Mouse (Mus musculus) heart, adult 18-20 months (tissue): ENCODE data around the gene Gstp1. TPM values are rescaled to one million over a fixed set of nuclear protein-coding genes. Genes with fewer than 3 reads are reported as not detected.
"Not testable (repeated sequence)": the region's sequence is repeated elsewhere in the genome, so short reads cannot be mapped to it uniquely, and the experiment has no call there.

Experiments
- DNase-seq, 2 experiments: peaks; one replicate each; pipeline ENCODE4 v3.0.0; 2021 to 2022; ENCODE audit warnings: mixed read lengths in 1 of 2
- total RNA-seq, 2 experiments: library from RNA; stranded (reverse); gene quantifications; 2 replicates each; pipeline ENCODE4 v1.2.3; 2021

Gene Gstp1
- total RNA-seq, 2 experiments from 2014 or later, result 350 to 400 TPM

GRCm38 (mm10) chr19:4060044-4060898 lies 22.5 kb upstream of the Gstp1 start:
- DNase-seq, result not testable (repeated sequence)

- no peak for DNase-seq
These were observed 21.4 kb upstream of the Gstp1 start, which contains the start of gene Gstp3 for GRCm38 (mm10) chr19:4059069-4059740. Gstp3 (minus strand) TSS chr19:4059569.

- DNase-seq, result no peak
These were observed 20.8 kb upstream of the Gstp1 start for GRCm38 (mm10) chr19:4058581-4058980.

- DNase-seq, result no peak
These were observed 20.2 kb upstream of the Gstp1 start for GRCm38 (mm10) chr19:4057962-4058361.

- DNase-seq, result no peak
These were observed 19.6 kb upstream of the Gstp1 start for GRCm38 (mm10) chr19:4057389-4057788.

GRCm38 (mm10) chr19:4056727-4057126 lies 18.9 kb upstream of the Gstp1 start:
- DNase-seq, result no peak

GRCm38 (mm10) chr19:4055947-4056693 lies 18.3 kb upstream of the Gstp1 start:
- no peak for DNase-seq

GRCm38 (mm10) chr19:4055216-4055946 lies 17.6 kb upstream of the Gstp1 start:
- no peak for DNase-seq

GRCm38 (mm10) chr19:4054613-4055012 lies 16.8 kb upstream of the Gstp1 start:
- DNase-seq, result no peak

- DNase-seq, result peak; percentile 26 to 28
These were observed 14.8 kb upstream of the Gstp1 start for GRCm38 (mm10) chr19:4052516-4053030.

GRCm38 (mm10) chr19:4051741-4052515 lies 14.1 kb upstream of the Gstp1 start:
- DNase-seq, result peak; percentile 54 to 90

- DNase-seq, result no peak
These were observed 13.2 kb upstream of the Gstp1 start for GRCm38 (mm10) chr19:4051016-4051415.

GRCm38 (mm10) chr19:4049069-4049468 lies 11.3 kb upstream of the Gstp1 start:
- not testable (repeated sequence) for DNase-seq

- peak; percentile 81 to 91 for DNase-seq
These were observed 10.1 kb upstream of the Gstp1 start for GRCm38 (mm10) chr19:4047859-4048258.

- no peak for DNase-seq
These were observed 9.1 kb upstream of the Gstp1 start for GRCm38 (mm10) chr19:4046866-4047254.

GRCm38 (mm10) chr19:4045966-4046865 lies 8.4 kb upstream of the Gstp1 start, which contains the start of gene Gstp2:
Gstp2 (minus strand) TSS chr19:4046023.
- DNase-seq, result peak; percentile 90 to 92

GRCm38 (mm10) chr19:4044109-4044508 lies 6.3 kb upstream of the Gstp1 start:
- not testable (repeated sequence) for DNase-seq

GRCm38 (mm10) chr19:4042124-4042523 lies 4.3 kb upstream of the Gstp1 start:
- DNase-seq, result peak; percentile 58 to 76

- DNase-seq, result not testable (repeated sequence)
These were observed 3.7 kb upstream of the Gstp1 start for GRCm38 (mm10) chr19:4041500-4041899.

GRCm38 (mm10) chr19:4040941-4041340 lies 3.2 kb upstream of the Gstp1 start:
- DNase-seq, result not testable (repeated sequence)
